Mouse (Mus musculus) erythroblast, embryonic 14.5 days (primary cell): ENCODE measurements around the gene 2310034G01Rik. TPM values are rescaled to one million over a fixed set of nuclear protein-coding genes. Genes with fewer than 3 reads are reported as not detected.

Source experiments
- H3K27me3 ChIP-seq: 2 replicates; pipeline ENCODE4 v1.6.1; 2012; ENCODE audit warnings: inconsistent platforms; ENCODE audit not compliant: control insufficient read depth
- H3K36me3 ChIP-seq: 2 replicates; pipeline ENCODE4 v1.6.1; 2012; ENCODE audit warnings: mild to moderate bottlenecking, inconsistent platforms; ENCODE audit not compliant: control insufficient read depth
- H3K4me1 ChIP-seq: 2 replicates; pipeline ENCODE4 v1.6.1; 2012; ENCODE audit warnings: inconsistent platforms; ENCODE audit not compliant: control insufficient read depth
- H3K4me3 ChIP-seq: replicated peaks from 2 replicates; pipeline ENCODE3; 2012; ENCODE audit warnings: moderate library complexity, mild to moderate bottlenecking, inconsistent platforms
- H3K9me3 ChIP-seq: 2 replicates; pipeline ENCODE4 v1.6.1; 2012; ENCODE audit warnings: low read length, inconsistent platforms, mixed read lengths; ENCODE audit not compliant: control insufficient read depth
- GATA1 ChIP-seq: IDR thresholded peaks from 2 replicates; pipeline ENCODE4 v1.6.1; 2012; ENCODE audit warnings: low read length, inconsistent platforms, mixed read lengths
- TAL1 ChIP-seq: IDR thresholded peaks from 3 replicates; pipeline ENCODE4 v1.6.1; 2012; ENCODE audit warnings: low read length, inconsistent platforms, mixed read lengths
- polyA plus RNA-seq: library from polyadenylated mRNA; stranded (reverse); fragments of >175 nt; gene quantifications from 2 replicates; pipeline ENCODE4 v1.2.3, GENCODE M21; 2012

The 2310034G01Rik gene
- polyA plus RNA-seq, result not detected in 2 replicates

GRCm38 (mm10) chr19:46350168-46350932 is at the start of gene 2310034G01Rik:
TSS of gene 2310034G01Rik (minus strand) at chr19:46350302.
- Histone ChIP-seq H3K9me3 (peaks cover 7% of the 10 kb centered on the region; the same call in 1 of the 2 replicates), H3K4me1 (peaks cover 15% of the 10 kb centered on the region), H3K27me3 (peaks cover 68% of the 10 kb centered on the region), H3K4me3 (peak within 1 kb of the TSS; percentile 55), H3K36me3 (no peaks in the 10 kb centered on the region)
- no peak for TF ChIP-seq TAL1
- no peak for TF ChIP-seq GATA1

GRCm38 (mm10) chr19:46399886-46400285 is 49.8 kb upstream of the 2310034G01Rik start:
- Histone ChIP-seq H3K4me3 (no peak overlapping the region), H3K9me3 (no peaks in the 10 kb centered on the region), H3K36me3 (peaks cover 20% of the 10 kb centered on the region), H3K27me3 (no peaks in the 10 kb centered on the region; the same call in 1 of the 2 replicates), H3K4me1 (peaks cover 29% of the 10 kb centered on the region)
- TF ChIP-seq TAL1 (no peak), GATA1 (no peak)

GRCm38 (mm10) chr19:46399372-46399771 is 49.3 kb upstream of the 2310034G01Rik start:
- no peak overlapping the region for H3K4me3 ChIP-seq
- no peaks in the 10 kb centered on the region; the same call in 1 of the 2 replicates for H3K27me3 ChIP-seq
- H3K36me3 ChIP-seq, result peaks cover 17% of the 10 kb centered on the region
- TF ChIP-seq GATA1 (no peak), TAL1 (no peak)
- H3K4me1 ChIP-seq, result peaks cover 34% of the 10 kb centered on the region
- H3K9me3 ChIP-seq, result no peaks in the 10 kb centered on the region

GRCm38 (mm10) chr19:46398401-46398800 is 48.3 kb upstream of the 2310034G01Rik start:
- Histone ChIP-seq H3K36me3 (peaks cover 15% of the 10 kb centered on the region), H3K9me3 (no peaks in the 10 kb centered on the region), H3K4me1 (peaks cover 44% of the 10 kb centered on the region), H3K4me3 (no peak overlapping the region), H3K27me3 (no peaks in the 10 kb centered on the region; the same call in 1 of the 2 replicates)
- TF ChIP-seq GATA1, result no peak
- no peak for TF ChIP-seq TAL1

GRCm38 (mm10) chr19:46397436-46398001 is 47.4 kb upstream of the 2310034G01Rik start:
- H3K4me1 ChIP-seq, result peaks cover 48% of the 10 kb centered on the region
- TF ChIP-seq GATA1 (no peak), TAL1 (no peak)
- H3K27me3 ChIP-seq, result no peaks in the 10 kb centered on the region; the same call in 1 of the 2 replicates
- peaks cover 15% of the 10 kb centered on the region for H3K36me3 ChIP-seq
- H3K9me3 ChIP-seq, result no peaks in the 10 kb centered on the region
- H3K4me3 ChIP-seq, result peak overlapping the region; percentile 89

- TF ChIP-seq TAL1, result no peak
- Histone ChIP-seq H3K9me3 (no peaks in the 10 kb centered on the region), H3K27me3 (no peaks in the 10 kb centered on the region; the same call in 1 of the 2 replicates), H3K4me1 (peaks cover 52% of the 10 kb centered on the region), H3K4me3 (peak within 1 kb of the TSS; percentile 89), H3K36me3 (peaks cover 20% of the 10 kb centered on the region)
Observed at GRCm38 (mm10) chr19:46396686-46397435, 46.8 kb upstream of the 2310034G01Rik start, which contains the start of gene Sufu. TSS of gene Sufu (plus strand) at chr19:46396896.

GRCm38 (mm10) chr19:46396109-46396508 is 46.0 kb upstream of the 2310034G01Rik start:
- Histone ChIP-seq H3K4me1 (peaks cover 53% of the 10 kb centered on the region), H3K4me3 (peak overlapping the region; percentile 89), H3K9me3 (no peaks in the 10 kb centered on the region), H3K27me3 (no peaks in the 10 kb centered on the region; the same call in 1 of the 2 replicates), H3K36me3 (peaks cover 22% of the 10 kb centered on the region)
- no peak for TF ChIP-seq TAL1
- TF ChIP-seq GATA1, result no peak

GRCm38 (mm10) chr19:46395109-46396009 is 45.3 kb upstream of the 2310034G01Rik start, which contains the start of gene Actr1a:
TSS of gene Actr1a (minus strand) at chr19:46395748.
- H3K4me1 ChIP-seq, result peaks cover 56% of the 10 kb centered on the region
- no peaks in the 10 kb centered on the region for H3K9me3 ChIP-seq
- H3K36me3 ChIP-seq, result peaks cover 24% of the 10 kb centered on the region
- H3K4me3 ChIP-seq, result peak within 1 kb of the TSS; percentile 89
- H3K27me3 ChIP-seq, result no peaks in the 10 kb centered on the region; the same call in 1 of the 2 replicates
- no peak for TF ChIP-seq GATA1
- TF ChIP-seq TAL1, result no peak
